Mouse (Mus musculus) kidney, embryonic 14.5 days (tissue): ENCODE results near the gene H2-M10.6. TPM values are rescaled to one million over a fixed set of nuclear protein-coding genes. Genes with fewer than 3 reads are reported as not detected.
A peak's percentile ranks its signal among the peaks of the same experiment; 100 is the strongest.

Experiments used
- ATAC-seq: fragments of 200-750 bp; cut with Nextera tagmentation; 2 replicates; pipeline ENCODE4 v1.8.0; 2017; ENCODE audit warnings: moderate number of reproducible peaks, mild to moderate bottlenecking, moderate TSS enrichment, moderate library complexity; ENCODE audit not compliant: low FRiP score, low TSS enrichment
- H3K27ac ChIP-seq: fragments of 300-500 bp; sonication (generic); 2 replicates; pipeline ENCODE4 v1.5.1; 2014; ENCODE audit warnings: low read depth, mild to moderate bottlenecking, low read length, moderate library complexity, mixed read lengths
- H3K27me3 ChIP-seq: fragments of 300-500 bp; sonication (generic); 2 replicates; pipeline ENCODE4 v1.6.1; 2014; ENCODE audit warnings: mild to moderate bottlenecking, low read length; ENCODE audit not compliant: control insufficient read depth, insufficient read depth
- H3K36me3 ChIP-seq: fragments of 300-500 bp; sonication (generic); 2 replicates; pipeline ENCODE4 v1.6.1; 2014; ENCODE audit warnings: low read length, mixed read lengths; ENCODE audit not compliant: control insufficient read depth, insufficient read depth
- H3K4me1 ChIP-seq: fragments of 300-500 bp; sonication (generic); 2 replicates; pipeline ENCODE4 v1.6.1; 2014; ENCODE audit warnings: low read length, mixed read lengths; ENCODE audit not compliant: control insufficient read depth, insufficient read depth
- H3K4me2 ChIP-seq: fragments of 300-500 bp; sonication (generic); replicated peaks from 2 replicates; pipeline ENCODE4 v1.6.1; 2014; ENCODE audit warnings: low read depth, mild to moderate bottlenecking, low read length
- H3K4me3 ChIP-seq: fragments of 300-500 bp; sonication (generic); 2 replicates; pipeline ENCODE4 v1.5.1; 2014; ENCODE audit warnings: mild to moderate bottlenecking, low read length
- H3K9ac ChIP-seq: fragments of 300-500 bp; sonication (generic); 2 replicates; pipeline ENCODE4 v1.6.1; 2014; ENCODE audit warnings: low read depth, mild to moderate bottlenecking, low read length, moderate library complexity
- H3K9me3 ChIP-seq: fragments of 300-500 bp; sonication (generic); 2 replicates; pipeline ENCODE4 v1.6.1; 2016; ENCODE audit warnings: low read length; ENCODE audit not compliant: control insufficient read depth
- WGBS: fragments of 180-500 bp; shearing (Covaris S2); extraction: QIAGEN DNeasy Blood & Tissue Kit; methylation state at CpG from one replicate; pipeline ENCODE4 v1.1.7; 2014; 5-methylcytosine and 5-hydroxymethylcytosine counted together
- polyA plus RNA-seq: library from polyadenylated mRNA; unstranded; fragments of >200 nt; fragmentation: Nextera tagmentation; extraction: Ambion mirVana; gene quantifications from 2 replicates; pipeline ENCODE4 v1.2.1, GENCODE M21; 2014

The H2-M10.6 gene
- polyA plus RNA-seq, 1 experiment from 2014 or later = not detected

- H3K9me3 ChIP-seq = no peaks in the 10 kb centered on the region
- peaks cover 13% of the 10 kb centered on the region; the same call in 1 of the 2 replicates for H3K4me1 ChIP-seq
- under 1% methylated on average over 58 of the region's 58 CpGs for WGBS
- peak within 1 kb of the TSS; percentile 65 for H3K4me3 ChIP-seq
- H3K36me3 ChIP-seq = no peaks in the 10 kb centered on the region
- H3K9ac ChIP-seq = peak within 1 kb of the TSS; percentile 87
- H3K4me2 ChIP-seq = peak within 1 kb of the TSS; percentile 63
- H3K27ac ChIP-seq = peak within 1 kb of the TSS; percentile 92
- H3K27me3 ChIP-seq = no peaks in the 10 kb centered on the region
- ATAC-seq = peak; percentile 99
Measured at GRCm38 (mm10) chr17:36836874-36837647, 25.1 kb downstream of the H2-M10.6 start, which contains the start of gene Trim26. TSS of gene Trim26 (plus strand) at chr17:36837134.

- Histone ChIP-seq H3K9ac (no peak overlapping the region), H3K4me1 (peaks cover 18% of the 10 kb centered on the region; the same call in 1 of the 2 replicates), H3K9me3 (no peaks in the 10 kb centered on the region), H3K4me3 (no peak overlapping the region), H3K36me3 (no peaks in the 10 kb centered on the region), H3K4me2 (no peak overlapping the region), H3K27ac (no peak overlapping the region), H3K27me3 (no peaks in the 10 kb centered on the region)
- ATAC-seq = no peak
- 82% methylated on average over 5 of the region's 5 CpGs for WGBS
Measured at GRCm38 (mm10) chr17:36839001-36839400, 27.0 kb downstream of the H2-M10.6 start.

- WGBS = 81% methylated on average over 3 of the region's 3 CpGs
- peaks cover 20% of the 10 kb centered on the region; the same call in 1 of the 2 replicates for H3K4me1 ChIP-seq
- H3K4me2 ChIP-seq = no peak overlapping the region
- no peak for ATAC-seq
- H3K36me3 ChIP-seq = no peaks in the 10 kb centered on the region
- H3K4me3 ChIP-seq = no peak overlapping the region
- H3K27ac ChIP-seq = no peak overlapping the region
- no peak overlapping the region for H3K9ac ChIP-seq
- H3K9me3 ChIP-seq = no peaks in the 10 kb centered on the region
- no peaks in the 10 kb centered on the region for H3K27me3 ChIP-seq
Measured at GRCm38 (mm10) chr17:36839931-36840330, 28.0 kb downstream of the H2-M10.6 start.

- no peaks in the 10 kb centered on the region for H3K36me3 ChIP-seq
- no peak overlapping the region for H3K27ac ChIP-seq
- no peak for ATAC-seq
- H3K4me1 ChIP-seq = peaks cover 18% of the 10 kb centered on the region; the same call in 1 of the 2 replicates
- H3K9ac ChIP-seq = no peak overlapping the region
- no peak overlapping the region for H3K4me2 ChIP-seq
- H3K4me3 ChIP-seq = no peak overlapping the region
- H3K9me3 ChIP-seq = no peaks in the 10 kb centered on the region
- no peaks in the 10 kb centered on the region for H3K27me3 ChIP-seq
Measured at GRCm38 (mm10) chr17:36840961-36841445, 29.0 kb downstream of the H2-M10.6 start.

GRCm38 (mm10) chr17:36843696-36844095, 31.7 kb downstream of the H2-M10.6 start:
- Histone ChIP-seq H3K27me3 (no peaks in the 10 kb centered on the region), H3K9ac (no peak overlapping the region), H3K4me2 (no peak overlapping the region), H3K27ac (no peak overlapping the region), H3K4me3 (no peak overlapping the region), H3K36me3 (peaks cover 4% of the 10 kb centered on the region; the same call in 1 of the 2 replicates), H3K9me3 (no peaks in the 10 kb centered on the region), H3K4me1 (peaks cover 7% of the 10 kb centered on the region; the same call in 1 of the 2 replicates)
- no peak for ATAC-seq
- 78% methylated on average over 7 of the region's 7 CpGs for WGBS

- Histone ChIP-seq H3K4me2 (no peak overlapping the region), H3K4me1 (peaks cover 7% of the 10 kb centered on the region; the same call in 1 of the 2 replicates), H3K27ac (no peak overlapping the region), H3K36me3 (peaks cover 4% of the 10 kb centered on the region; the same call in 1 of the 2 replicates), H3K4me3 (no peak overlapping the region), H3K9me3 (no peaks in the 10 kb centered on the region), H3K27me3 (no peaks in the 10 kb centered on the region), H3K9ac (no peak overlapping the region)
- ATAC-seq = no peak
Measured at GRCm38 (mm10) chr17:36844286-36844719, 32.3 kb downstream of the H2-M10.6 start.

GRCm38 (mm10) chr17:36844725-36845124, 32.8 kb downstream of the H2-M10.6 start:
- no peaks in the 10 kb centered on the region for H3K27me3 ChIP-seq
- 69% methylated on average over 1 of the region's 1 CpGs for WGBS
- no peak for ATAC-seq

GRCm38 (mm10) chr17:36848911-36849310, 36.9 kb downstream of the H2-M10.6 start:
- peaks cover 35% of the 10 kb centered on the region for H3K36me3 ChIP-seq
- peaks cover 3% of the 10 kb centered on the region; the same call in 1 of the 2 replicates for H3K4me1 ChIP-seq
- no peak for ATAC-seq
- no peak overlapping the region for H3K27ac ChIP-seq
- no peak overlapping the region for H3K9ac ChIP-seq
- WGBS = 82% methylated on average over 5 of the region's 5 CpGs
- H3K27me3 ChIP-seq = no peaks in the 10 kb centered on the region
- H3K4me2 ChIP-seq = no peak overlapping the region
- no peaks in the 10 kb centered on the region for H3K9me3 ChIP-seq
- no peak overlapping the region for H3K4me3 ChIP-seq

More at GRCm38 (mm10) chr17:36844725-36845124, 32.8 kb downstream of the H2-M10.6 start:
- Histone ChIP-seq H3K4me2 (no peak overlapping the region), H3K4me1 (peaks cover 7% of the 10 kb centered on the region; the same call in 1 of the 2 replicates), H3K27ac (no peak overlapping the region), H3K9me3 (no peaks in the 10 kb centered on the region), H3K4me3 (no peak overlapping the region), H3K9ac (no peak overlapping the region), H3K36me3 (peaks cover 4% of the 10 kb centered on the region; the same call in 1 of the 2 replicates)

- Histone ChIP-seq H3K27me3 (no peaks in the 10 kb centered on the region), H3K9ac (no peak overlapping the region), H3K36me3 (peaks cover 42% of the 10 kb centered on the region), H3K4me3 (no peak overlapping the region), H3K4me1 (no peaks in the 10 kb centered on the region), H3K27ac (no peak overlapping the region), H3K9me3 (no peaks in the 10 kb centered on the region), H3K4me2 (no peak overlapping the region)
- 100% methylated on average over 2 of the region's 2 CpGs for WGBS
- no peak for ATAC-seq
Measured at GRCm38 (mm10) chr17:36849992-36850391, 38.0 kb downstream of the H2-M10.6 start.
